Mouse (Mus musculus): ENCODE measurements around the gene Tspyl3. TPM values are rescaled to one million over a fixed set of nuclear protein-coding genes. Genes with fewer than 3 reads are reported as not detected.

Gene Tspyl3
- total and polyA plus RNA-seq, 2 experiments from 2014 or later: 28.8 to 52.2 TPM

- TF ChIP-seq CTCF (IDR thresholded peaks at IDR 0.05; ENCODE audit: low read depth): no peak
- no peaks in the 10 kb centered on the region for H3K27me3 ChIP-seq (ENCODE audit: insufficient read depth, low read length)
- 91% methylated on average over 2 of the region's 2 CpGs for WGBS
- H3K9ac ChIP-seq: no peak overlapping the region
- no peak for DNase-seq
- no peaks in the 10 kb centered on the region for H3K4me1 ChIP-seq (ENCODE audit: insufficient read depth)
- no peak overlapping the region for H3K4me3 ChIP-seq (ENCODE audit: low read depth, low read length)
- no peak overlapping the region for H3K27ac ChIP-seq (ENCODE audit: low read depth, low read length)
- no peak overlapping the region for H3K4me2 ChIP-seq (ENCODE audit: low read depth)
- peaks cover 59% of the 10 kb centered on the region for H3K36me3 ChIP-seq (ENCODE audit: insufficient read depth)
- no peaks in the 10 kb centered on the region for H3K9me3 ChIP-seq (ENCODE audit: low read length)
- no peak for ATAC-seq
These were observed 26.1 kb downstream of the Tspyl3 start for GRCm38 (mm10) chr2:153199114-153199513.

DNA sequence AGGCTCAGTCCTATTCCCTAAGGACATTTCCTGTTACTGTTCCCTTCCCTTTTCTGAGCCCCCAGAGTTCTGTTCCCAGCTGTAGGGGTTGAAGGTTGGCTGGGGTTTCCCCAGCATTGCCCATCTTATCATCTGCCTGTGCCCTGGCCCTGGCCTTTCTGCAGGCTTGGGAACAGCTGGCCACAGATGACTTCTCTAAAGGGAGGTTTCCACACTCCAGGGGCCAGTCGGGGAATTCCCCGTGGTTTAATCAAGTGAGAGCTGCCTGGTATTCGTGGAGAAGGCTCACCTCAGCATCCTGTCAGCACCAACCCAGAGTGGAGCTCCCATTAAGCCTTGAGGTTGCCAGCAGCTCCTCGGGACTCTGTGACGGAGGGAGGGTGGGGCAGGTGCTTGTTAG, 26.8 kb downstream of the Tspyl3 start:
- Histone ChIP-seq H3K4me3 (ENCODE audit: low read depth, low read length) (no peak overlapping the region), H3K36me3 (ENCODE audit: insufficient read depth) (peaks cover 56% of the 10 kb centered on the region), H3K4me2 (ENCODE audit: low read depth) (no peak overlapping the region), H3K9ac (no peak overlapping the region), H3K4me1 (ENCODE audit: insufficient read depth) (no peaks in the 10 kb centered on the region), H3K27me3 (ENCODE audit: insufficient read depth, low read length) (no peaks in the 10 kb centered on the region), H3K9me3 (ENCODE audit: low read length) (no peaks in the 10 kb centered on the region), H3K27ac (ENCODE audit: low read depth, low read length) (no peak overlapping the region)
- 78% methylated on average over 5 of the region's 5 CpGs for WGBS
- DNase-seq (no peak), ATAC-seq (no peak)
- TF ChIP-seq CTCF (IDR thresholded peaks at IDR 0.05; ENCODE audit: low read depth): no peak

GRCm38 (mm10) chr2:153194255-153194654, 31.0 kb downstream of the Tspyl3 start:
- no peaks in the 10 kb centered on the region for H3K9me3 ChIP-seq (ENCODE audit: low read length)
- H3K27ac ChIP-seq (ENCODE audit: low read depth, low read length): no peak overlapping the region
- 96% methylated on average over 3 of the region's 3 CpGs for WGBS
- TF ChIP-seq CTCF (IDR thresholded peaks at IDR 0.05; ENCODE audit: low read depth): no peak
- H3K9ac ChIP-seq: no peak overlapping the region
- no peaks in the 10 kb centered on the region for H3K4me1 ChIP-seq (ENCODE audit: insufficient read depth)
- ATAC-seq: no peak
- no peaks in the 10 kb centered on the region for H3K27me3 ChIP-seq (ENCODE audit: insufficient read depth, low read length)
- H3K4me2 ChIP-seq (ENCODE audit: low read depth): no peak overlapping the region
- no peak for DNase-seq
- peaks cover 79% of the 10 kb centered on the region for H3K36me3 ChIP-seq (ENCODE audit: insufficient read depth)
- H3K4me3 ChIP-seq (ENCODE audit: low read depth, low read length): no peak overlapping the region

DNA sequence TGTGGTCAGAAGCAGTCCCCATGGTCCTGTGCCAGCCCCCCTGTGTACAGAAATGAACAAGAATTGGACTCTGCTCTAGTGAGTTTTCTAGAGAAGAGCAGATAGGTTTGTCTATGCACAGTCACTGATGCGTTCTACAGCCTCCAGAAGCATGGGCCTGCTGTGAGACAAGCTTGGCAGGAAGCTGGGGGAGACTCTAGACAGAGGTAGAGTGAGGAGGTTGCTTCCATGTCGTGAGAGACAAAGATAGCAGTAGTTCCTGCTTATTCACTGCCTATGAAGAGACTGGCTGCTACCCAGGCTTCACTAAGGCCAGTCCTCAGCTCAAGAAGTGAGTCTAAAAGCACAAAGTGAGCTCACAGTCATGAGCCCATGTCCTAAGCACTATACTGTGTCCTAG, 34.0 kb downstream of the Tspyl3 start:
- Histone ChIP-seq H3K27me3 (ENCODE audit: insufficient read depth, low read length) (no peaks in the 10 kb centered on the region), H3K36me3 (ENCODE audit: insufficient read depth) (peaks cover 88% of the 10 kb centered on the region), H3K9ac (no peak overlapping the region), H3K4me2 (ENCODE audit: low read depth) (no peak overlapping the region), H3K27ac (ENCODE audit: low read depth, low read length) (no peak overlapping the region), H3K9me3 (ENCODE audit: low read length) (no peaks in the 10 kb centered on the region), H3K4me3 (ENCODE audit: low read depth, low read length) (no peak overlapping the region), H3K4me1 (ENCODE audit: insufficient read depth) (no peaks in the 10 kb centered on the region)
- ATAC-seq (no peak), DNase-seq (no peak)
- WGBS: 78% methylated on average over 2 of the region's 2 CpGs
- TF ChIP-seq CTCF (IDR thresholded peaks at IDR 0.05; ENCODE audit: low read depth): no peak

GRCm38 (mm10) chr2:153187848-153188247, 37.4 kb downstream of the Tspyl3 start:
- no peak overlapping the region for H3K27ac ChIP-seq (ENCODE audit: low read depth, low read length)
- TF ChIP-seq CTCF (IDR thresholded peaks at IDR 0.05; ENCODE audit: low read depth): no peak
- 92% methylated on average over 2 of the region's 2 CpGs for WGBS
- ATAC-seq (no peak), DNase-seq (no peak)
- H3K4me1 ChIP-seq (ENCODE audit: insufficient read depth): no peaks in the 10 kb centered on the region
- no peaks in the 10 kb centered on the region for H3K27me3 ChIP-seq (ENCODE audit: insufficient read depth, low read length)
- no peak overlapping the region for H3K4me2 ChIP-seq (ENCODE audit: low read depth)
- no peaks in the 10 kb centered on the region for H3K9me3 ChIP-seq (ENCODE audit: low read length)
- H3K9ac ChIP-seq: no peak overlapping the region
- H3K4me3 ChIP-seq (ENCODE audit: low read depth, low read length): no peak overlapping the region
- peaks cover 94% of the 10 kb centered on the region for H3K36me3 ChIP-seq (ENCODE audit: insufficient read depth)

DNA sequence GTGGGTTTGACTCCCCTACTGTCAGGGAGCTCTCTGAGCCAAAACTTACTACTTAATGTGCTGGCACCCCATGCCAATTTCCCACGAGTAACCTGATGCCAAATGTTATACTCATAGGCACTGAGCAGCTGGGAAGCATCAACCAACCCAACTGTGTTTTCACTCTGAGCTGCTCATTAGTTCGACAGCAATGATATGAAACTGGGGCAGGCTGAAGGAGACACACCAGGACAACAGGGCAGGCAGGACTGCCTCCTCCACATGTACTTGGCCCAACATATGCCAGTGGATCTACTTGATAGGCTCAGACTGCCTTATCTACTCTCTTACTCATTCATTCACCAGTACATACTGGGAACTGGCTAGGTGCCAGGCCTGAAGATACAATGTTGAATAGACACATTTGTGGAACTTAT, 39.1 kb downstream of the Tspyl3 start:
- no peaks in the 10 kb centered on the region for H3K27me3 ChIP-seq (ENCODE audit: insufficient read depth, low read length)
- H3K4me1 ChIP-seq (ENCODE audit: insufficient read depth): no peaks in the 10 kb centered on the region
- no peak overlapping the region for H3K4me2 ChIP-seq (ENCODE audit: low read depth)
- H3K36me3 ChIP-seq (ENCODE audit: insufficient read depth): peaks cover 90% of the 10 kb centered on the region
- no peaks in the 10 kb centered on the region for H3K9me3 ChIP-seq (ENCODE audit: low read length)
- peak; percentile 65 for DNase-seq
- TF ChIP-seq CTCF (IDR thresholded peaks at IDR 0.05; ENCODE audit: low read depth): no peak
- H3K27ac ChIP-seq (ENCODE audit: low read depth, low read length): no peak overlapping the region
- H3K9ac ChIP-seq: no peak overlapping the region
- WGBS: 43% methylated on average over 2 of the region's 2 CpGs
- ATAC-seq: peak; percentile 89
- H3K4me3 ChIP-seq (ENCODE audit: low read depth, low read length): no peak overlapping the region

DNA sequence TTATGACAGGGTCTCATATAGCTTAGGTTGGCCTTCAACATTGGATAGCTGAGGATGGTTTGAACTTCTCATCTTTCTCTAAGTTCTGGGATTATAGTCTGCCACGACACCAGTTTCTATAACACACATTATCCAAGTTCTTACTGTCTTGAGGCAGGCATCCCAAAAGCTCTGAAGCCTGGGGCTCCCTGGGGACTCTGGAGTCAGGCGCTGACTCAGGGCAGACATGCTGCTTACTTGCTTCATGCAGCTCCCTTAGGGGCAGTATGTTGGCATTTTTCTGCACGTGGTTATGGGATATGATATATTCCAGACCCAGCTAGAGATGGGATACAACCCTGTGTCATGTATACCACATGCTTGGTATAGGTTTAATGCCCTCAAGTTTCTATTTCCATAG, 45.3 kb downstream of the Tspyl3 start:
- H3K27me3 ChIP-seq (ENCODE audit: insufficient read depth, low read length): no peaks in the 10 kb centered on the region
- H3K4me2 ChIP-seq (ENCODE audit: low read depth): no peak overlapping the region
- WGBS: 85% methylated on average over 3 of the region's 3 CpGs
- H3K36me3 ChIP-seq (ENCODE audit: insufficient read depth): peaks cover 34% of the 10 kb centered on the region
- no peak overlapping the region for H3K4me3 ChIP-seq (ENCODE audit: low read depth, low read length)
- no peaks in the 10 kb centered on the region for H3K9me3 ChIP-seq (ENCODE audit: low read length)
- no peak for ATAC-seq
- no peak for TF ChIP-seq CTCF (IDR thresholded peaks at IDR 0.05; ENCODE audit: low read depth)
- H3K9ac ChIP-seq: no peak overlapping the region
- no peaks in the 10 kb centered on the region for H3K4me1 ChIP-seq (ENCODE audit: insufficient read depth)
- no peak for DNase-seq
- H3K27ac ChIP-seq (ENCODE audit: low read depth, low read length): no peak overlapping the region

Data from forebrain, postnatal 0 days (tissue).